Mouse (Mus musculus) kidney, postnatal 36 days (tissue): ENCODE results near the gene 1110051M20Rik.

Experiments
- DNase-seq, 2 experiments: peaks; one replicate each; pipeline ENCODE4 v3.0.0; 2021 to 2022; ENCODE audit warnings: mixed read lengths in 2 of 2

The 1110051M20Rik gene

GRCm38 (mm10) chr2:91339591-91339990, 104.9 kb downstream of the 1110051M20Rik start:
- no peak for DNase-seq

DNA sequence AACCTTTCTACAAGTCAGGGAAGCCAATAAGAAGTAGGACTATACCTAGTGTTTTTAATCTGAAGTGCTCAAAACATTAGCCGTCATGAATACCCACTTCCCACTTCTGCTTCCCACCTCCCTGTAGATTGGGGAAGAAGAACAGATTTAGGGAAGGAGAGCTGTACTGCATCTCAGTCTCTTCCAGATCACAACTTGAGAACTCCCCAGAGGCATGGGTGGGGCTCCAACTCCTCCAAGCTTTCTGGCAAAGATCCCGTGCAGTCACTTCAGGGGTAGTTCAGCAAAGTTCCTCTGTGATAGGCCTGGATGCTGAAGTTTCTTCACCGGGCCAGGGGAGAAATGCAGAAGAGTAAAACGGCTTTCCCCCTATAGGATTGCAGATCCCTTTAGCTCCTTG, 109.4 kb downstream of the 1110051M20Rik start:
- no peak for DNase-seq

GRCm38 (mm10) chr2:91331051-91331843, 113.3 kb downstream of the 1110051M20Rik start:
- no peak for DNase-seq

- no peak for DNase-seq
These were observed 114.3 kb downstream of the 1110051M20Rik start for GRCm38 (mm10) chr2:91329996-91330738.

- no peak for DNase-seq
These were observed 115.8 kb downstream of the 1110051M20Rik start for GRCm38 (mm10) chr2:91328729-91329125.

- peak; percentile 66 to 72 for DNase-seq
These were observed 116.4 kb downstream of the 1110051M20Rik start for GRCm38 (mm10) chr2:91327968-91328728.

- DNase-seq, result peak in 1 of 2 experiments; percentile 25
These were observed 117.7 kb downstream of the 1110051M20Rik start for GRCm38 (mm10) chr2:91326746-91327350.

DNA sequence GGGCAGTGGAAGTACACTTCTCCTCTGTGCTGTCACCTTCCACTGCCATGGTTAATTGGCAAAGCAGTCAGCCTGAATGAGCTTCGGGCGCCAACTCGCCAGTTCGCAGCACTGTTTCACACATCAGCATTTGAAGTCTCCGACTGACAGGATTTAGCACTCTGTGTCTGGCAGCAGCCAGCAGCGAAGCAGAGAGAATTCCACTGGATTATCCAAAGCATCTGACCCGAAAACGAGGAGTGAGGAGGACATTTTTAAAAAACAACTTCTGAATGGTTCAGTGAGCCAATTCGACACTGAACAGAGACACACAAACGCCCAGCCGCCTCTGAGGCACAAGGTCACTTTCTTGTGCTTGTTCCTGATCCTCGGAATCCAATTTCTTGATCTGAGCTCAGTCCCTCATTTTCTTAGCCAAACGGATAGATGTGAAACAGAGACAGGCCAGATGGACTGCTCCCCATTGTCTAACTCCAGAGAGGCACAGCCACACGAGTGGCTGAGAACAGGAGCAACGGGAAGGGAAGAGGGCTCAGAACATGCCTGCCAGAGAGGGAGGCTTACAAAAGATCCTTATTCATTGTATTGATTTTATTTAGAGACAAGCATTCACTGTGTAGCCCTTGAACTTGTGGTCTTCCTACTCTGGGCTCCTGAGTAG, 119.6 kb downstream of the 1110051M20Rik start:
- no peak for DNase-seq

GRCm38 (mm10) chr2:91324346-91324745, 120.2 kb downstream of the 1110051M20Rik start:
- no peak for DNase-seq

DNA sequence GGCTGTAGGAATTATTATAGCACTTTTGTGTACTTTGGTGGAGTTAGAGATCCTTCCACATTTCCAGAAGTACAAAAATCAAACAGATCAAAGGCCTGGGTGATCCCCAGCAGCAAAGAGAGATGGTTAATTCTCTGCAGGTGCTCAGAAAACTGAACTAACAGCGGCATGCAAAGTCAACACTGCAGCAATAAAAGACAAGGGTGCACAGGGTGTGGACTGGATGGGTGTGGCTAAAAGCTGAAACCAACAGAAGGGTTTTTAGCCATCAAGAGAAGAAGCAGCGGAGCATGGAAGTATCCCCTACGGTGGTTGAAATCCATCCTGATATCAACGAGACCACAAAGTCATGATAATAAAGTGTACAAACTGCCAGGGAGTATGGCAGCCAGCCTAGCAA, 122.0 kb downstream of the 1110051M20Rik start:
- no peak for DNase-seq

DNA sequence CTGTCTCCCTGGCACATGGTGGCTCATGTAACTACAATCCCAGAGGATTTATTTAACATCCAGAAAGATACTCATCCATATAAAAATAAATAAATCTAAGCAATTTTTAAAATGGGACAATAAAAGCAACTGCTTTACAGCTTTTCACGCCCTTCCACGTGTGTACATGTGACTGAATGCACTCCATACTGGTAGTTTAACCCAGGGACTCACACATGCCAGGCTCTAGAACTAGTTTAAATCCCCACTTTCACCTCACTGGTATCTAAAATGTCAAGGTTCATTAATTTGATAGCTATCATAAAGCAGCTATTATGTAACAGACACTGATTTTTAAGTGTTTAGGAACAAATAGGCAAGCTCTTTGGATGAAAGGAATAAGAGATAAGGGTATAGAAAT, 122.6 kb downstream of the 1110051M20Rik start:
- DNase-seq, result no peak

DNA sequence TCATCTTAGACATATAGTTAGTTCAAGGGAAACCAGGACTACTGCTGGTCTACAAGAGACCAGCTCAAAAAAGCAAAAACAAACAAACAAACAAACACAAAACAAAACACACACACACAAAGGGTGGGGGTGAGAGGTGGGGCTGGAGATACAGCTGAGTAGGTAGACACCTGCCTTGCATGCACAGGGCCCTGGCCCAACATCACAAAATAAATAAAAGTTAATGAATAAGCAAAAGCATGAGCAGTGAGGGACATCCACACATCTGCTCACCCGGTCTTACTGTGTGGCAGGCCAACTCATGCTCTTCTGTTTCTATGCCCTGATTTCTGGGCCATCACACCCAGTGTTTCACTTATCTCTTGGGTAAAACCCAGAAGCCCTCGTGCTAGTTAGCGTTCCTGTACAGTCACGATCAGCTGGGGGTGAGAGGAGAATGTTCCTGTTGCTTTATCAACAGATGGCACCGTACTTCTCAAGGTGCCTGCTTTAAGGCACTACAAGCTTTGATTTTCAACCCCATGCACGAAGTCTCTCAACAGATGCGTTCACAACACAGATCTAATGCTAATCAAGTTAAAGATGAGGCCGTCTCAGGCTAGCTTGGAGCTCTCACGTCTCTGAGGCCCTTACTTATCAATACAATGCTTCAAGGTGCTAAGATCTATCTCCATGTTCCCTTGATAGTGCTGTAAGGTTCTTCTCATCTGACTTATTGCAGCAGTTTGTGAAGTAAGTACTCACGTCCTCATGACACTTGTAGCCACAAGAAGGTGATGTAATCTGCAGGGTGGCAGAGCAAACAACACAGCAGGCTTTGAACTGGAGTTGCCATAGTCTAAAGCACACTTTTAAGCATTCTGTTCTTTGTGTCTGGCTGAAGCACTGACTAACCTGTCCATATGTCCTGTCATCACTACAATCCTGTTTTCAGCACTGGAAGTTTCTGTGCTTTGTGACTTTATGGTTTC, 123.7 kb downstream of the 1110051M20Rik start:
- DNase-seq, result no peak

DNA sequence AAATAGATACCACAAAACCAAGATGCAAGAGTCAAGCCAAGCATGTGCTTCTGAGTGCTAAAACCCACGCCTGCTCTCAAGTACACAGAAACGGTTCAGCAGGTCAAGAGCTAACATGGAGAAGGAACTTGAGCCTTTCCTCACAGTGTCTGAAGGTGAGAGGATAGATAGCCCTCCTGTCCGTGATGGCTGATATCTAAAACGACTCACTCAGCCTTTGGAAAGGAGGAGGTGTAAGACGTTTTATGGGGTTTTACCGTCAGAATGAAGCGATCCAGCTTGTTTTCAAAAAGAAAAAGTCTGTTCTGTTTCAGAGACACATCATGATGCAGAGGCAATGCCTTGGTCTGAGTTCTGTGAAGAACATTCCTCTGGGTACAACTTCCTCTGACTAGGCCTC, 130.3 kb downstream of the 1110051M20Rik start:
- DNase-seq, result no peak

DNA sequence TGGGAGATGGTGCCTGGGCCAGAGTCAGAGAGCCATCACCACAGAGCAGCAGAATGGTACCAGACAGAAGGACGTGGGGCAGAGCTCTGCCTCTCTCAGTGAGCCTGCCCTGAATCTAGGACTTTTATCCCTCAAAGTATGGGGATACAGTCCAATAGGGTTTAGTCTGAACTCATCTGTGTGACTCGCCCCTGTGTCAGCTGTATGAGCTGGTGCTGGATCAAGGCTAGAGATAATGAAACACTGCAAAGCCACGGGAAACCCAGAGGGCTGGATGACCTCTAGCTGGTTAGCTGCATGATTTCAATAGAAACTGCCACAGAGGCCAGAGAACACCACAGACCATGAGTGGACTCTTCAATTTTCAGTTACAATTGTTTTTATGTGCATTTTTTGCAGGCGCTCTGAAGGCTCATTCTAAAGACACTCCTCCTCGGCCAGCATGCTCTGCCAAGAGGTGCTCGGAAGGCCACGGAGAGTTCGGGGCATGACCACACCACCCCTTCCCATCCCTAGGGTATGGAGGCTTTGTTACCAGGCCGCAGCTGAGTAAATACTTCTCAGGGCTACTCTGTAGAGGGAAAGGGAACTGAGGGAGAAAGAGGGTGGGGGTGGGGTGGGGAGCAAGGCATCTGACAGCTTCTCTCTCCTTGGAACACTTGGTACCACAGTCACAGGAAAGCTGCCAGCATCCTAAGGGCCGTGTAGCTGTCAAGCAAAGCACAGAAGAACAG, 131.8 kb downstream of the 1110051M20Rik start:
- DNase-seq, result peak in 1 of 2 experiments; percentile 39

- DNase-seq, result no peak
These were observed 135.0 kb downstream of the 1110051M20Rik start for GRCm38 (mm10) chr2:91309546-91309945.

DNA sequence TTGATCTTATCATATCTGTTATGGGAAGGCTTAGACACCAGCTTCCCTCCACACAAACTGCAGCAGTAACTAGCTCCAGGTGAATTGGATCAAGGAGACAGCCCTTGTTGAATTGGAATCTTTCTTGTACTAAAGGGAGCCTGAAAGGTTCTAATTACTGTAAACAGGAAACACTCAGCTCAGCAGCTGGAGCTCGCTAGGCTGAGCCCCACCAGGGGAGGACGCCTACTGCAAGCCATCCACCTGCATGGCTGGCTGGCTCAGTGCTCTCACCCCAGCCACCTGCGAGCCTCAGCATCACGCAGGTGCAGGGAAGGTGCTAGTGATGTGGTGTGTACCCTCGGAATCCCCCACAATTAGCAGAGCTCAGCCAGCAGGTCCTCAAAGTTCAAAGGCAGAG, 135.8 kb downstream of the 1110051M20Rik start:
- no peak for DNase-seq

DNA sequence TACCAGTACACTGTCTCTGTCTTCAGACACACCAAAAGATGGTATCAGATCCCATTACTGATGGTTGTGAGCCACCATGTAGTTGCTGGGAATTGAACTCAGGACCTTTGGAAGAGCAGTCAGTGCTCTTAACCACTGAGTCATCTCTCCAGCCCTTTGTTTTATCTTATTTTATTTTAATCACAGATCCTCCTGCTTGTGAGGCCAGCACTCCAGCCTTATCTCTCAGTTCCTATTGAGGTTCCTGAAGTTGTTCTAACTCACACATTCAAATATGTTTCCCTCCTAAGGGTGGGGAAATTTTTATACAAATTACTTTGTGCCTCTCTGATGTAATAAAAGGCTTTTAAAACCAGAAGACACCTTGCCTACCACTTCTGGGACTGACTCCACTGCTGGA, 137.9 kb downstream of the 1110051M20Rik start:
- DNase-seq, result no peak

DNA sequence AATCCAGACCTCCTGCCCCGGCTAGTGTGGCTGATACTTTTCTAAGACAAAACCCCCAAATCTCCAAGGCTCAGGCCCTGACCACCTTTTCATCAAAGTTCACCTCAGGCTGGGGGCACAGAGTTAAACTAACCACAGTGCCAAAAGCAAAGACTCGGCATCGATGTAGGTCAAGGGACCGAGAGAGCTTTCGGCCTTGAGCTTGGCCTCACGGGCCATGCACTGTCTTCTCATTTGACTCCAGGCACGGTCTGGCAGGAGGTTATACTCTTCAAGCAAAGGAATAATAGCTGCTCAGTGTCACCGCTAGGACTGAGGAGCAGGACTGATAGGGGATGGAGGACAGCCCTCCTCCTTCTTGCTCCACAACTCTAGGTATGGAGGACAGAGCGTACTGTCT, 138.6 kb downstream of the 1110051M20Rik start:
- DNase-seq, result no peak

DNA sequence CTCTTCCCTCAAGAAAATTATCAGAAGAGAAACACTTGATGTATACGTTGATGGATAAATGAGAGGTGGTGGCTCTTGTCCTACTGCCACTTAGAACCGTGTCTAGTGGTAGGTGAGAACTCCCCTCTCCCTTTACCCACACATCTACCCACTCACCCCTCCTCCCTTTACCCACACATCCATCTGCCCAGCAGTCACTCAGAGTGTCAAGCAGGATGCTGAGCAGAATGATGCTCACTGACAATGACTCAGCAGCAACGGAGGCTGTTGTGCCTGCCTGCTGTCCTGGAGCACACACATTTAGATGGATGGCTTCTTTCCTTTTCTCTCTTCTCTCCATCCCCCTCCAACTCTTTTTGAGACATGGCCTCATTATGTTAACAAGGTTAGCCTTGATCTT, 141.7 kb downstream of the 1110051M20Rik start:
- DNase-seq, result no peak

DNA sequence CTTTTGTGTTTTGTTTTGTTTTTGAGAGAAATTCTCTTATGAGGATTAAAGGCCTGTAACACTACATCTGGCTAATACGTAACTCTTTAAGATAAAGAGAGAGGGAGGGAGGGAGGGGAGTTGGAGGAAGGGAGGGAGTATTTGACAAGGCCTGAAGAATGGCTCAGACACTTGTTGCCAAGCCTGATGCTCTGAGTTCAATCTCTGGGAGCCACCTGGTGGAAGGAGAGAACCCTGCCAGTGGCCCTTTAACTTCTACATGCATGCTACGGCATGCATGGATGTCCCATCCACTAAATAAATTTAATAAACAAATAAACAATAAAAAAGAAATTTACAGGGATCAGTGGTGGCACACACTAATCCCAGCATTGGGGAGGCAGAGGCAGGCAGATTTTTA, 142.7 kb downstream of the 1110051M20Rik start:
- DNase-seq, result no peak
